Mouse (Mus musculus): ENCODE data around the gene Vmn1r143. TPM values are rescaled to one million over a fixed set of nuclear protein-coding genes. Genes with fewer than 3 reads are reported as not detected.
"Not testable (repeated sequence)": the region's sequence is repeated elsewhere in the genome, so short reads cannot be mapped to it uniquely, and the experiment has no call there.

The Vmn1r143 gene
- total RNA-seq (2021), result not detected in 2 replicates
- long read RNA-seq, experiment 1, result 0 reads
- long read RNA-seq, experiment 2, result 0 reads

- not testable (repeated sequence) for DNase-seq
Measured at GRCm38 (mm10) chr7:22189077-22189476, at the start of gene Vmn1r143. Gene Vmn1r143, plus strand, starts transcription at chr7:22189377.

GRCm38 (mm10) chr7:22163935-22164334, 25.2 kb upstream of the Vmn1r143 start, which contains the start of gene Vmn1r142:
Gene Vmn1r142, minus strand, starts transcription at chr7:22164035.
- DNase-seq, result not testable (repeated sequence)

- DNase-seq, result not testable (repeated sequence)
Measured at GRCm38 (mm10) chr7:22201164-22201563, 12.0 kb downstream of the Vmn1r143 start, which contains the start of gene Gm8653. Gene Gm8653, minus strand, starts transcription at chr7:22201264.

- DNase-seq, result not testable (repeated sequence)
Measured at GRCm38 (mm10) chr7:22229384-22229783, 40.2 kb downstream of the Vmn1r143 start, which contains the start of gene Gm8453. Gene Gm8453, minus strand, starts transcription at chr7:22229484.

Other genes with a start within 250 kb of the Vmn1r143 start
- gene Vmn1r137, start 194.8 kb upstream of the Vmn1r143 start, total RNA-seq (2021), result not detected in 2 replicates
- gene Vmn1r138, start 160.5 kb upstream of the Vmn1r143 start, total RNA-seq (2021), result not detected in 2 replicates
- not detected in 2 replicates for gene Gm6176, start 133.1 kb upstream of the Vmn1r143 start, total RNA-seq (2021)
- not detected in 2 replicates for gene Vmn1r139, start 120.3 kb upstream of the Vmn1r143 start, total RNA-seq (2021)
- not detected in 2 replicates for gene Gm16451, start 71.1 kb upstream of the Vmn1r143 start, total RNA-seq (2021)
- not detected in 2 replicates for gene Gm10666, start 54.6 kb upstream of the Vmn1r143 start, total RNA-seq (2021)
- not detected in 2 replicates for gene Vmn1r142, start 25.3 kb upstream of the Vmn1r143 start, total RNA-seq (2021)
- gene Gm8653, start 11.9 kb downstream of the Vmn1r143 start, total RNA-seq (2021), result not detected in 2 replicates
- gene Gm8453, start 40.1 kb downstream of the Vmn1r143 start, total RNA-seq (2021), result not detected in 2 replicates
- not detected in 2 replicates for gene Gm4187, start 140.3 kb downstream of the Vmn1r143 start, total RNA-seq (2021)
- gene Gm8660, start 181.7 kb downstream of the Vmn1r143 start, total RNA-seq (2021), result not detected in 2 replicates
- gene Vmn1r148, start 224.2 kb downstream of the Vmn1r143 start, total RNA-seq (2021), result not detected in 2 replicates
- not detected in 2 replicates for gene Vmn1r149, start 248.9 kb downstream of the Vmn1r143 start, total RNA-seq (2021)

Data from adrenal gland, postnatal 14 days (tissue).